Mouse (Mus musculus): ENCODE measurements at regions not wholly inside any gene's neighbourhood (a gene's known extent, or its start where the extent isn't known, plus 50 kb on each side); places are given as distances from the start of the nearest gene placed in this dataset.

GRCm38 (mm10) chr13:6374570-6375173, 173.3 kb upstream of the Pitrm1 start:
- in situ Hi-C loops (cut with MboI; ENCODE audit: low sequenced_read_pairs) = no loop called here

DNA sequence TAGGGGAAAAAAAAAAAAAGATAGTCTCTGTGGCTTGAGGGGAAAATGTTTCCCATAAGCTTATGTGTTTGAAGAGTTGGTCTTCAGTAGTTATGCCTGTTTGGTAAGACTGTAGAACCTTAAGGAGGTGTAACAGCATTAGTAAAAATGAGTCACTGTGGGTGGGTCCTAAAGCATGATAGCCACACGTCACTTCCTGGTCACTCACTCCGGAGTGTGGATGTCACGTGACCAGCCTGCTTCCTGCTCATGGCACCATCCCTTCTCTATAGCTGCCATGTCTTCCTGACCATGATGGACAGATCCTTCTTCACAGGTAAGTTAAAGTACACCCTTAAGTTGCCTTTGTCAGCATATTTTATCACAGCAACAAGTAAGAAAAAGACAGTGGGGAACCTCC, 170.0 kb upstream of the Pitrm1 start:
- in situ Hi-C loops (cut with MboI; ENCODE audit: low sequenced_read_pairs) = no loop called here

GRCm38 (mm10) chr13:6395562-6396223, 152.3 kb upstream of the Pitrm1 start:
- in situ Hi-C loops (cut with MboI; ENCODE audit: low sequenced_read_pairs) = no loop called here

GRCm38 (mm10) chr13:6397648-6398047, 150.3 kb upstream of the Pitrm1 start:
- in situ Hi-C loops (cut with MboI; ENCODE audit: low sequenced_read_pairs) = no loop called here

DNA sequence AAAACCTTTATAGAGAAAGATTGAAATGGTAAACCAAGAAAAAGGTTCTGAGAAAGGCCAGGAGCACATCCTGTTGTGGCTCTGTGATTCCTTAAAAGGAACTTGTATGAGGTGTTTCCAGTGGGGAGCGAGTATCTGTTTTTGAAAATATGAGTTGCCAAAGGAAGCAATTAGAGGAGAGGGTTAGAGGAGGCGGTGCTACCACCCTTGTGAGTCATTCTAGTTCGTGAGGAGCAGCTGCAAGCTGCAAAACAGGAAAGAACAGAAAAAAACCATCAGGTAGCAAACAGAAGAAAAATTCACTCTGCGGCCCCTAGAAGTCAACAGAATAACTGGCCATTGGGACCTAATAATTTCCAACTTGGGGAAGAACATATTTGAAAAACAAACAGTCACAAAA, 116.1 kb upstream of the Pitrm1 start:
- in situ Hi-C loops (cut with MboI; ENCODE audit: low sequenced_read_pairs) = no loop called here

- in situ Hi-C loops (cut with MboI; ENCODE audit: low sequenced_read_pairs) = no loop called here
Measured at GRCm38 (mm10) chr13:6446976-6447375, 101.0 kb upstream of the Pitrm1 start.

DNA sequence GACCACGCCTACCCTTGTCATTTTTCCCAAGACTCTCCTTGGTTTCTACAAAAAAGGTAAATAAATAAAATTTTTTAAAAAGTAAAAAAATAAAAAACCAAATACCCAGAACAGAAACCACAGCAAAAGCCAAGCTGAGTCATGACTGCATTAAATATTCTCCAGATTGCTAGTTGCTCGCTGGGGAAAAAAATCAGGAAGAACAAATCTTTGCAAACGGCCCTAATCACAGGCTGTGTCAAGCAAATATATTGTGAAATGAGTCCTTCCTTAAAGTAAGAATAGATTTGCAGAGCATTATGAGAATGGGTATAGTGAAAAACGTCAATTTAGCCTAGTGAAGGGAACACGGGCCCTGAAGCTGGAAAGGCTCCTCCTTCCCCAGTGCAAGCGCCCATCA, 86.6 kb upstream of the Pitrm1 start:
- in situ Hi-C loops (cut with MboI; ENCODE audit: low sequenced_read_pairs) = no loop called here

DNA sequence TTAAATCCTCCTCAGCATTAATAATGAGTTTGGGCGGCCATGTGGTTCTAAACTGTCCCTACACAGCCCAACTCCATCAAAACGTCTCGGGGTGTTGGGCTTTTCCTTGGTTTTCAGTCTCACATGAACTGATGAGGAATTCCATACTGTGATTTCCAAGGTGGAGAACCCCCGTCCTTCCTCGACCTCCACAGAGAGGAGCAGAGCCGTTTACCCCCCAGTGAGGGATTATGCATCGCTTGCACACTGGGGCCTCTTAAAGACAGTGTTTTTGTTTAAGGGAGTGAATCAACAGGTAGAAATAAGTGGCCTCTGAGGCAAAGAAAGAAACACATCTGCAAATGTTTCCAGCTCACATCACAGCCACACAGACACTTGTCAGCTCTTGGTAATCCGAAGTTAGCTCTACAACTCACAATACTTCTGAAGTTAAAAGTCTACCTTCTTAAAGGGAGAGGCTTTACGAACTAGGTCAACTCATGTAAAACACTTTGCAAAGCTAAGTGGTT, 82.0 kb upstream of the Pitrm1 start:
- in situ Hi-C loops (cut with MboI; ENCODE audit: low sequenced_read_pairs) = no loop called here

DNA sequence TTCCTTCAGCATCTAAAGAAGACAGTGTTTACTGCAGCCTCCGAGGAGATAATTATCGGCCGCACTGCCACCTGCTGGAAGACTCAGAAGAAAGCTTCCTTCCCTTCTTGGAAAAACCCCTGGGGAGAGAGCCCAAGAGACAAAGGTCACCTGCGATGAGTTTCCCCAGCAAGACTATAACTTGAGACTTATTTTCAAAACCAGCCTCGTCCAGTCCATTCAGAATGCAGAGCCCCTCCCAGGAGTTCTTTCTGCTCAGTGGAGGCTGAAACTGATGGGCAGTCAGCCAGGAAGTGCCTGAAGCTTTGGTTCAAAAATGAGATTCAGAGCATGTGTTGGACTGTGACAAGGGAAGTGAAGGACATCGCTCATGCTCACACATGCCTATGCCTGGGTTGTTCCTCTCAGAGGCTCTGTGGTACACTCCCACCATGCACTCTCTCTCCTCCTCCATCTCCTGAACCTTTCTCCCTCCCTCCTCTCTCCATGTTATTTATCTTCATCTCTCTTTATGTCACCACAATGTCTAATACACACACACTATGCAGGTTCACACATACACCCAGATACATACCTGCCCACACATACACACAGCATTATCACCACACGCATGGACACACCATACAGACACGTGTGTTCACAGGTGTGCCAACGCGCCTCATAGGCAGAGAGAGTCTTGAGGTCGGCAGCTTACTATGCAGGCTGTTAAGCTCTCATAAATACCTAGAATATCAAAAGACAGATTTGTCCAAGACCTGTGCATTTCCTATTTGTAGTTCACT, 78.3 kb upstream of the Pitrm1 start:
- in situ Hi-C loops (cut with MboI; ENCODE audit: low sequenced_read_pairs) = loop anchor here (10.0 kb wide), 1 partner anchor 1805 kb away; no protein-coding TSS in a partner anchor

DNA sequence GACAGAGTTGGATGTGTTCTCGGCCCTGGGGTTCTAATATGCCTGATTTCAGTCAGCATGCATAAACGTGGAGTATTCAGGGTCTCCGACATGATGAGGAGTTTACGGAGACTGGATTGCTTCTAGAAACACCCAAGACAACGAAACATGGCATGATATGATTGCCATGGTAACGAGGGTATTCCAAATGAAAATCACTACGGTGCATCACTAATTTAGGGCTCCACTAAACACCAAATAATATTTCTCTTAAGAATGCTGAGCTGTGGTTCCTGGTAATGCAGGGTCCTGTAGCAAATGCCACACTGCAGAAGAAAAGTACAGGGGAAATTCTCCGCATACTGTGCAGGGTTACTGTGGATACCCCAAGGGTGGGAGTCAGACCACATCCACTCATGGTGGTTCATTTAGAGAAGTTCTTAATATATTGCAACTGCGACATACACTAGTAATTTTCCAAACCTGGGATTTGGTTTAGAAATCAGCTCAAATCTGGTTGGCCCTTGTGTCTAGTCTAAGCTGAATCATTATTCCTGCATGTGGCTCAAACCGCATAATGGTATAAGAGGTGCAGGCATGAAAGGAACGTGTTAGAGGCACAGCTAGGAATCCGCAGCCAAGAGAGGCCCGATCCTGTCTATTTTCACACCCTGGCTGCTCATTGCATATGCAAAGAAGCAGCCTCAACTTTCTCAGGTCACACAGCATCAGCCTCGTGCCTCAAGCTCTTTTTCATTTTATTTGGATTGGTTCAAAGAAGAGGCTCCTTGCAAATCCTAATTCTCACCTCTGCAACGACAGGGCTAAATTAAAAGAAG, 77.5 kb upstream of the Pitrm1 start:
- in situ Hi-C loops (cut with MboI; ENCODE audit: low sequenced_read_pairs) = loop anchor here (10.0 kb wide), 1 partner anchor 1806 kb away; no protein-coding TSS in a partner anchor

DNA sequence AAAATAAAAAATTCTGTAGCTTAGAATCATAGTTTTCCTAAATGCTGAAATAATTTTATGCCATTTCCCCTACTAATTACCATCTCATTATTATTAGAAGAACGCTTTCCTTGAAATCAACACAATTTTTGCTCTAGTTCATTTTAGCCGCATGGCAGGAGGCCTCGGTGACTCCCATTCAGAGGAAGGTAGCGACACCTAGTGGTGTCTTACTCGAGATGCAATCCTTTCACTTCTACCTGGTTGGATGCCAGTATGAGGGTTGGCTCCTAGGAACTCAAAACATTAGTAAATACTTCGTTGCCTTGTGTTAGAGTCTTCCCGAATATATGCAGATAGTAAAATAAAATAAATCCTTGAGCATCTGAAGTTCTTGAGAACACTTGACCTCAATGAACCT, 76.3 kb upstream of the Pitrm1 start:
- in situ Hi-C loops (cut with MboI; ENCODE audit: low sequenced_read_pairs) = loop anchor here (10.0 kb wide), 1 partner anchor 1807 kb away; no protein-coding TSS in a partner anchor

- in situ Hi-C loops (cut with MboI; ENCODE audit: low sequenced_read_pairs) = loop anchor here (10.0 kb wide), 1 partner anchor 1809 kb away; no protein-coding TSS in a partner anchor
Measured at GRCm38 (mm10) chr13:6473401-6474190, 74.4 kb upstream of the Pitrm1 start.

GRCm38 (mm10) chr13:6479667-6480066, 68.3 kb upstream of the Pitrm1 start:
- in situ Hi-C loops (cut with MboI; ENCODE audit: low sequenced_read_pairs) = loop anchor here (10.0 kb wide), 1 partner anchor 1815 kb away; no protein-coding TSS in a partner anchor

GRCm38 (mm10) chr13:6484418-6484817, 63.5 kb upstream of the Pitrm1 start:
- in situ Hi-C loops (cut with MboI; ENCODE audit: low sequenced_read_pairs) = no loop called here

GRCm38 (mm10) chr13:6487837-6488236, 60.1 kb upstream of the Pitrm1 start:
- in situ Hi-C loops (cut with MboI; ENCODE audit: low sequenced_read_pairs) = no loop called here

DNA sequence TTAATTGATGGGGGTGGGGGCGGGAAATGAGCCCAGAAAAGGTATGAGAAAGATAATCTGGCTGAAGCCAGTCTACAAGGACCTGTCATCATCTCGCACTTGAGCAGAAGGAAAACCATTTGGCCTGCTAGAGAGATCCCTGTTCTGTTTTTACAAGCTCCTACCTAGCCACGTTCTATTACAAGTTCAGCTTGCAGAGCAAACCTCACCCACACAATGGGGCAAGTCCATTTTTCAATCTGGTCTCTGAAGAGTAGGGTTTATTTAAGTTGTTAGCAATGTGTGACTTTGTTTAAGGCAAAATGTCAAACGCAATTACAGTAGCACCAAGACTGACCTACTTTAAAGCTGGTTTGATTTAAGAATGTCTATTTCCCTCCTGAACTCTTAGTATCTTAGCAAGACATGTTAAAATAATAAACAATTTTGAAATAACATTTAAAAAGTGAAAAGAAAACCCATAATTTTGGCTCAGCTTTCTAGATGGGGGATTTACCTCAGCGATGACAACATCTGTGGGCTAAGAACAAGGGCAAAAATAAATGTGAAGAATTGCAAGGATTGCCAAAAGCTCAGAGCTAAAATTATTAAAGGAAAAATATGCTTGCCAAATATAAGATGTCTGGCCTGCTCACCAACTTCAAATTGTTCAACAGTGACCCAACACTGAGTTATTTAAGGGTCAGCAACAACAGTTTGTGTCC, 54.9 kb upstream of the Pitrm1 start:
- in situ Hi-C loops (cut with MboI; ENCODE audit: low sequenced_read_pairs) = no loop called here

Measured in CH12F3 (cell line).